Mouse (Mus musculus) embryonic facial prominence, embryonic 13.5 days (tissue): Measurements from ENCODE around the gene Srp68. TPM values are rescaled to one million over a fixed set of nuclear protein-coding genes. Genes with fewer than 3 reads are reported as not detected.

ENCODE experiments used
- ATAC-seq: fragments of 200-750 bp; cut with Nextera tagmentation; 2 replicates; pipeline ENCODE4 v1.8.0; 2017; ENCODE audit warnings: low read depth; ENCODE audit not compliant: insufficient number of reproducible peaks, insufficient read depth, low FRiP score, low TSS enrichment
- H3K27ac ChIP-seq: fragments of 300-500 bp; sonication (generic); 2 replicates; pipeline ENCODE4 v1.5.1; 2015; ENCODE audit warnings: moderate library complexity, mild to moderate bottlenecking, inconsistent platforms
- H3K27me3 ChIP-seq: fragments of 300-500 bp; sonication (generic); 2 replicates; pipeline ENCODE4 v1.6.1; 2015; ENCODE audit warnings: mild to moderate bottlenecking, inconsistent platforms
- H3K36me3 ChIP-seq: fragments of 300-500 bp; sonication (generic); 2 replicates; pipeline ENCODE4 v1.6.1; 2015; ENCODE audit warnings: mild to moderate bottlenecking, inconsistent platforms
- H3K4me1 ChIP-seq: fragments of 300-500 bp; sonication (generic); 2 replicates; pipeline ENCODE4 v1.6.1; 2015; ENCODE audit warnings: inconsistent platforms
- H3K4me2 ChIP-seq: fragments of 300-500 bp; sonication (generic); 2 replicates; pipeline ENCODE4 v1.6.1; 2015; ENCODE audit warnings: moderate library complexity, mild to moderate bottlenecking, inconsistent platforms
- H3K4me3 ChIP-seq: fragments of 300-500 bp; sonication (generic); 2 replicates; pipeline ENCODE4 v1.5.1; 2015; ENCODE audit warnings: mild to moderate bottlenecking, inconsistent platforms
- H3K9ac ChIP-seq: fragments of 300-500 bp; sonication (generic); 2 replicates; pipeline ENCODE4 v1.6.1; 2015; ENCODE audit warnings: mild to moderate bottlenecking, inconsistent platforms
- H3K9me3 ChIP-seq: fragments of 300-500 bp; sonication (generic); 2 replicates; pipeline ENCODE4 v1.6.1; 2016; ENCODE audit warnings: inconsistent platforms
- WGBS: fragments of 180-500 bp; shearing (Covaris S2); methylation state at CpG from one replicate; pipeline ENCODE4 v1.1.7; 2015; ENCODE audit warnings: mixed read lengths; 5-methylcytosine and 5-hydroxymethylcytosine counted together
- polyA plus RNA-seq: library from polyadenylated mRNA; unstranded; fragments of >200 nt; fragmentation: Nextera tagmentation; extraction: Ambion mirVana; gene quantifications from 2 replicates; pipeline ENCODE4 v1.2.1, GENCODE M21; 2015

The Srp68 gene
- polyA plus RNA-seq, 1 experiment from 2014 or later = 97.5 TPM

- H3K4me1 ChIP-seq = 0 out of 2 replicates have a peak, but pooled peaks cover 4% of the 10 kb centered on the region
- ATAC-seq = no peak
- H3K4me2 ChIP-seq = no peak overlapping the region
- H3K27me3 ChIP-seq = no peaks in the 10 kb centered on the region
- 93% methylated on average over 8 of the region's 8 CpGs for WGBS
- no peak overlapping the region for H3K4me3 ChIP-seq
- peaks cover 100% of the 10 kb centered on the region for H3K36me3 ChIP-seq
- H3K9me3 ChIP-seq = no peaks in the 10 kb centered on the region
- no peak overlapping the region for H3K27ac ChIP-seq
- H3K9ac ChIP-seq = no peak overlapping the region
Measured at GRCm38 (mm10) chr11:116259461-116259860, 14.6 kb downstream of the Srp68 start.

- 0 out of 2 replicates have a peak, but pooled peaks cover 4% of the 10 kb centered on the region for H3K4me1 ChIP-seq
- H3K36me3 ChIP-seq = peaks cover 100% of the 10 kb centered on the region
- no peak for ATAC-seq
- no peak overlapping the region for H3K4me2 ChIP-seq
- no peak overlapping the region for H3K27ac ChIP-seq
- no peaks in the 10 kb centered on the region for H3K9me3 ChIP-seq
- no peak overlapping the region for H3K4me3 ChIP-seq
- 0 out of 2 replicates have a peak overlapping the region, but pooled peaks have one; percentile 16 for H3K9ac ChIP-seq
- 77% methylated on average over 9 of the region's 9 CpGs for WGBS
- H3K27me3 ChIP-seq = no peaks in the 10 kb centered on the region
Measured at GRCm38 (mm10) chr11:116255982-116256675, 17.9 kb downstream of the Srp68 start.

GRCm38 (mm10) chr11:116255090-116255981, 18.7 kb downstream of the Srp68 start:
- ATAC-seq = no peak
- H3K4me3 ChIP-seq = no peak overlapping the region
- H3K27me3 ChIP-seq = no peaks in the 10 kb centered on the region
- no peaks in the 10 kb centered on the region for H3K9me3 ChIP-seq
- H3K4me1 ChIP-seq = 0 out of 2 replicates have a peak, but pooled peaks cover 4% of the 10 kb centered on the region
- peaks cover 100% of the 10 kb centered on the region for H3K36me3 ChIP-seq
- no peak overlapping the region for H3K4me2 ChIP-seq
- WGBS = 85% methylated on average over 22 of the region's 22 CpGs
- no peak overlapping the region for H3K27ac ChIP-seq
- H3K9ac ChIP-seq = no peak overlapping the region

GRCm38 (mm10) chr11:116254627-116255026, 19.4 kb downstream of the Srp68 start:
- 0 out of 2 replicates have a peak, but pooled peaks cover 4% of the 10 kb centered on the region for H3K4me1 ChIP-seq
- H3K36me3 ChIP-seq = peaks cover 100% of the 10 kb centered on the region
- WGBS = 91% methylated on average over 9 of the region's 9 CpGs

GRCm38 (mm10) chr11:116253076-116253600, 20.9 kb downstream of the Srp68 start:
- ATAC-seq = no peak
- 67% methylated on average over 3 of the region's 3 CpGs for WGBS
- Histone ChIP-seq H3K4me3 (no peak overlapping the region), H3K27ac (no peak overlapping the region), H3K9ac (no peak overlapping the region), H3K27me3 (no peaks in the 10 kb centered on the region), H3K4me1 (0 out of 2 replicates have a peak, but pooled peaks cover 4% of the 10 kb centered on the region), H3K36me3 (peaks cover 100% of the 10 kb centered on the region), H3K4me2 (no peak overlapping the region), H3K9me3 (no peaks in the 10 kb centered on the region)

More at GRCm38 (mm10) chr11:116254627-116255026, 19.4 kb downstream of the Srp68 start:
- no peak overlapping the region for H3K9ac ChIP-seq
- no peaks in the 10 kb centered on the region for H3K9me3 ChIP-seq
- H3K27me3 ChIP-seq = no peaks in the 10 kb centered on the region
- no peak overlapping the region for H3K27ac ChIP-seq
- H3K4me3 ChIP-seq = no peak overlapping the region
- no peak for ATAC-seq
- no peak overlapping the region for H3K4me2 ChIP-seq

- H3K4me1 ChIP-seq = no peaks in the 10 kb centered on the region
- H3K27me3 ChIP-seq = no peaks in the 10 kb centered on the region
- H3K36me3 ChIP-seq = peaks cover 100% of the 10 kb centered on the region
- H3K9me3 ChIP-seq = no peaks in the 10 kb centered on the region
- WGBS = 92% methylated on average over 8 of the region's 8 CpGs
- no peak overlapping the region for H3K9ac ChIP-seq
- no peak for ATAC-seq
- H3K27ac ChIP-seq = no peak overlapping the region
- no peak overlapping the region for H3K4me2 ChIP-seq
- H3K4me3 ChIP-seq = no peak overlapping the region
Measured at GRCm38 (mm10) chr11:116250898-116251297, 23.1 kb downstream of the Srp68 start.

GRCm38 (mm10) chr11:116247502-116248222, 26.4 kb downstream of the Srp68 start:
- Histone ChIP-seq H3K36me3 (peaks cover 95% of the 10 kb centered on the region), H3K9me3 (no peaks in the 10 kb centered on the region), H3K4me3 (no peak overlapping the region), H3K4me2 (no peak overlapping the region), H3K4me1 (no peaks in the 10 kb centered on the region), H3K27ac (0 out of 2 replicates have a peak overlapping the region, but pooled peaks have one; percentile 7), H3K9ac (no peak overlapping the region), H3K27me3 (no peaks in the 10 kb centered on the region)
- ATAC-seq = no peak
- WGBS = 73% methylated on average over 14 of the region's 14 CpGs

- Histone ChIP-seq H3K9me3 (no peaks in the 10 kb centered on the region), H3K4me2 (no peak overlapping the region), H3K4me3 (no peak overlapping the region), H3K4me1 (peaks cover 9% of the 10 kb centered on the region), H3K36me3 (peaks cover 75% of the 10 kb centered on the region), H3K9ac (no peak overlapping the region), H3K27ac (no peak overlapping the region), H3K27me3 (no peaks in the 10 kb centered on the region)
- 80% methylated on average over 6 of the region's 6 CpGs for WGBS
- no peak for ATAC-seq
Measured at GRCm38 (mm10) chr11:116245616-116246015, 28.4 kb downstream of the Srp68 start.

- 86% methylated on average over 8 of the region's 8 CpGs for WGBS
- no peak for ATAC-seq
- Histone ChIP-seq H3K4me3 (no peak overlapping the region), H3K27me3 (no peaks in the 10 kb centered on the region), H3K27ac (no peak overlapping the region), H3K4me2 (no peak overlapping the region), H3K9me3 (no peaks in the 10 kb centered on the region), H3K36me3 (peaks cover 65% of the 10 kb centered on the region), H3K4me1 (peaks cover 9% of the 10 kb centered on the region), H3K9ac (no peak overlapping the region)
Measured at GRCm38 (mm10) chr11:116244580-116244979, 29.4 kb downstream of the Srp68 start.

GRCm38 (mm10) chr11:116241744-116242235, 32.2 kb downstream of the Srp68 start:
- 26% methylated on average over 12 of the region's 12 CpGs for WGBS
- peak overlapping the region; percentile 44; the same call in 1 of the 2 replicates for H3K27ac ChIP-seq
- no peak overlapping the region for H3K4me2 ChIP-seq
- ATAC-seq = no peak
- peak overlapping the region; percentile 46; the same call in 1 of the 2 replicates for H3K9ac ChIP-seq
- H3K4me1 ChIP-seq = peaks cover 15% of the 10 kb centered on the region
- peaks cover 21% of the 10 kb centered on the region for H3K27me3 ChIP-seq
- peaks cover 37% of the 10 kb centered on the region for H3K36me3 ChIP-seq
- no peak overlapping the region for H3K4me3 ChIP-seq
- no peaks in the 10 kb centered on the region for H3K9me3 ChIP-seq

GRCm38 (mm10) chr11:116239797-116240196, 34.2 kb downstream of the Srp68 start:
- H3K27me3 ChIP-seq = peaks cover 22% of the 10 kb centered on the region
- H3K27ac ChIP-seq = no peak overlapping the region
- H3K4me3 ChIP-seq = no peak overlapping the region
- no peak overlapping the region for H3K4me2 ChIP-seq
- no peak for ATAC-seq
- H3K9ac ChIP-seq = no peak overlapping the region
- H3K9me3 ChIP-seq = no peaks in the 10 kb centered on the region
- H3K4me1 ChIP-seq = peaks cover 15% of the 10 kb centered on the region
- WGBS = 16% methylated on average over 7 of the region's 7 CpGs
- peaks cover 17% of the 10 kb centered on the region for H3K36me3 ChIP-seq
